Mouse (Mus musculus): ENCODE measurements around the gene Mybph. TPM values are rescaled to one million over a fixed set of nuclear protein-coding genes. Genes with fewer than 3 reads are reported as not detected.

The Mybph gene
- polyA plus RNA-seq, 1 experiment from 2014 or later, result 1.4 TPM

DNA sequence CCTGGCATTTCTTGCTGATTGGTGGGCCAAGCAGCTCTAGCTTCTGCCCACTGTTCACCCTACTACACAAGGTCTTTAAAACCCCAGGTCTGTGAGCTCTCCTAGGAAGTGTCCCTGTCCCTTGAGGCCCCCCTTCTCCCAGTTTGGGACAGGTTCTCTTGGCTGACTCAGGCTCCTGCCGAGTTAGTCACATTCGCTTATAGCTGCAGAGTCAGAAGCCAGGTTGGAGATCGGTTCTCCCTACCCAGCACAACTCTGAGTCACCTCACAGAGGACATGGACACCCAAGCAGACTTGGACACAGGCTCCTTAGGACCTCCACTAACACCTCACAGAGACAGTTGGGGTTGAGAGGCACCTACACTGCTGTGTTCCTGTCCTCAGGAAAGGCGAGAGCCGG, 2.1 kb upstream of the Mybph start:
- no peak overlapping the region for H3K4me3 ChIP-seq
- H3K9me3 ChIP-seq, result no peaks in the 10 kb centered on the region
- DNase-seq (ENCODE audit: low spot score), result no peak
- H3K27me3 ChIP-seq (replicated peaks; ENCODE audit: low read depth, poor library complexity, severe bottlenecking), result peaks cover 20% of the 10 kb centered on the region
- 85% methylated on average over 5 of the region's 5 CpGs for WGBS
- no peaks in the 10 kb centered on the region for H3K36me3 ChIP-seq (replicated peaks)
- H3K27ac ChIP-seq (replicated peaks), result no peak overlapping the region
- H3K4me1 ChIP-seq, result peaks cover 58% of the 10 kb centered on the region

DNA sequence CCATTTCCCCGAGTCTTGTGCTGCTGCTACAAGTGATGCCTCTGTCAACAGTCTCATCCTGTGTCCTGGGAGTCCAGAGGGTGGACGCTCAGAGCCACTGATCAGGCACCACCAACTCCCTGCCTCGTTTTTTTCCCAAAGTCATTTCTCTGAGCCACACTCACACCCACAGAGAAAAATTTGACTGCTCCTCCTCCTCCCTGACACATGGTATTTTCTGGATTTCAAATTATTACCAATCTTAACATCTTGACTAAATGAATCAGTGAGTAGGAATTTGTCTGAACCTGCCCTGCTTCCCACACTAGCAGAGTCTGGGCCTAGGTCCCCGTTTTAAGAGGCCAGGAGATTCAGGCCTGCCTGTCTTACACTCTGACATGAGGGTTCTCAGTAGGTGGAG, 1.2 kb upstream of the Mybph start:
- H3K36me3 ChIP-seq (replicated peaks), result no peaks in the 10 kb centered on the region
- H3K4me1 ChIP-seq, result peaks cover 65% of the 10 kb centered on the region
- no peak overlapping the region for H3K27ac ChIP-seq (replicated peaks)
- H3K4me3 ChIP-seq, result no peak overlapping the region
- H3K27me3 ChIP-seq (replicated peaks; ENCODE audit: low read depth, poor library complexity, severe bottlenecking), result peaks cover 20% of the 10 kb centered on the region
- 43% methylated on average over 4 of the region's 4 CpGs for WGBS
- DNase-seq (ENCODE audit: low spot score), result no peak
- no peaks in the 10 kb centered on the region for H3K9me3 ChIP-seq

DNA sequence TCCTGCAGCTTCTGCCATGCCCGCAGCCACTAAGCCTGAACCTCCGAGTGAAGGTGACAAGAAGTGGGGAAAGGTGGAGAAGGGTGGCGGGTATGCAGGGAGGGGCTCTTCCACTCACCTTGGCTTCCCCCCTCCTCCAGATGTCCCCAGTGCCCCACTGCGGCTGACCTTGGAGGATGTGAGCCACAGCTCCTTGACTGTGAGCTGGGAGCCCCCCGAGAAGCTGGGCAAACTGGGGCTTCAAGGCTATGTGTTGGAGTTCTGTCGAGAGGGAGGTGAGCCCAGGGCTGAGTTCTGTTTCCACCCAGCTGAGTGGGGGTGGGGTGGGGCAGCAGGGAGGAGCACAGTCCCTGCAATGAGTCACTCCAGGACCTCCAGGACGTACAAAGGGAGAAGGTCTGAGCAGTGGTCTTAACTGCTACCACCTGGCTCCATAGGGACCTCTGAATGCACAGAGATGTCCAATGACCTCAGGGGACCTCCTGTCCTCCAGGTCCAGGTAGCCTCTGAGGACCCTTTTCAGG, 488 bp downstream of the Mybph start:
- 45% methylated on average over 7 of the region's 7 CpGs for WGBS
- Histone ChIP-seq H3K27me3 (replicated peaks; ENCODE audit: low read depth, poor library complexity, severe bottlenecking) (peaks cover 10% of the 10 kb centered on the region), H3K27ac (replicated peaks) (peak overlapping the region; percentile 70), H3K4me1 (peaks cover 69% of the 10 kb centered on the region), H3K9me3 (no peaks in the 10 kb centered on the region), H3K36me3 (replicated peaks) (no peaks in the 10 kb centered on the region), H3K4me3 (0 out of 2 replicates have a peak overlapping the region, but pooled peaks have one; percentile 6)
- no peak for DNase-seq (ENCODE audit: low spot score)

DNA sequence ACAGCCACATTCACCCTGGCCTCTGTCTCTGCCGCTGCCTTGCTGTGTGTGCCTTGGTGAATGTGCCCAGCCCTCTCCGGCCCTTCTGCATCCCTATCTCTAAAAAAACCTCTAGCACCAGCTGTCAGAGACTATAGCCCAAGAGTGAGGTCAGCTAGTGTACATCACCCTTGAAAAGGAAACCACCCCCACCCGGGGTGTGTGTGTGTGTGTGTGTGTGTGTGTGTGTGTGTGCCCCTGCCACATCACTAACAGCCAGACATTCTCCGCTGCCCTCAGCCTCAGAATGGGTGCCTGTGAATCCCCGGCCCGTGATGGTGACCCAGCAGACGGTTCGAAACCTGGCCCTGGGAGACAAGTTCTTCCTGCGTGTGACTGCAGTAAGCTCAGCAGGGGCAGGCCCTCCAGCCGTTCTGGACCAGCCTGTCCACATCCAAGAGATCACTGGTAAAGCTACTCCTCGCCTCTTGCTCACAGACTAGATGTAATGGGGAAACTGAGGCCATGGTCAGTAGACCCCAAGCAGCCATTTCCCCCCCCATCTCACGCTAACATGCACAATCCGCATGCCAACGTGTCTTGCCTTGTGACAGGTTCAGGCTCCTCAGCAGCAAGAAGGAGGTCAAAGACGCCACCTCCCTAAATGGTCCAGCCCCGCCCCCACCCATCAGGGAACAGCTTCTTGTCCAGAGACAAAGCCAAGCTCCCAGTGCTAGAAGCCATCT, 1.2 kb downstream of the Mybph start:
- no peaks in the 10 kb centered on the region for H3K9me3 ChIP-seq
- 74% methylated on average over 16 of the region's 16 CpGs for WGBS
- no peaks in the 10 kb centered on the region for H3K36me3 ChIP-seq (replicated peaks)
- H3K27me3 ChIP-seq (replicated peaks; ENCODE audit: low read depth, poor library complexity, severe bottlenecking), result peaks cover 3% of the 10 kb centered on the region
- H3K4me3 ChIP-seq, result no peak overlapping the region
- H3K4me1 ChIP-seq, result peaks cover 62% of the 10 kb centered on the region
- DNase-seq (ENCODE audit: low spot score), result no peak
- H3K27ac ChIP-seq (replicated peaks), result peak overlapping the region; percentile 70

DNA sequence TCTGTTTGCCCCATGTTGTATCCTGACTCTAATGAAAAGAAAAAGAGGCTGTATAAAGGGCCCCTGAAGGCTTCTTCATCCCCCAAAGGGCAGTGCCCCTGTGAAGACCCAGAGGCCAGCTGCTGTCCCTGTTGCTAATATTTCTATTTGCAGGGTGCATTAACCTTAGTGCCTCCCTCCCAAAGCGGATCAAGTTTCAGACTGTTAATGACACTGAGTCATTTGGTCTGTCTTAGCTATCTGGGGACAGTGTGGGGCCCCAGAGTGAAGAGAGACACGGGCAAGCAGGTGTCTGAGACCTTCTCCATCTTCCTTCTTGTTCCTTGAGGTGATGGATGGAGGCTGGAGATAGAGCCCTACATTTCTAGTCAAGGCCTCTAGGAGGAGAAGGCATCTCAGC, 1.9 kb downstream of the Mybph start:
- Histone ChIP-seq H3K27ac (replicated peaks) (0 out of 2 replicates have a peak overlapping the region, but pooled peaks have one; percentile 70), H3K36me3 (replicated peaks) (no peaks in the 10 kb centered on the region)

DNA sequence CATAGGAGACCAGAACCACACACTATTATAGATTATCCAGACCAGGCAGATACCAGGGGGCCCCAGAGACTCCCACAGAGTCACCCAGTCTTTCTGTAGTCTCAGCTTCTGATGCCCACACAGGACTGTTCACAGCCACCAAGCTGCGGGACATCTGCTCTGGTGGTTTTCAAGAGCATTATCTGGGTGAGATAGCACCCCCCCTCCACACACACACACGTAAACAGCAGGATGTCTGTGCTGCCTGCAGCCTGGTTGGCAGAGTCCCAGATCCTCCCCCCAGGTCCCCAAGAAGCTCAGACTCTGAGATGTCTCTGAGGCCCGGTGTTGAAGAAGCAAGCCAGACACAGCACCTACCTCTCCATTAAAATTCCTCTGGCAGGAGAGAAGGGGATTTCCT, 2.3 kb downstream of the Mybph start:
- Histone ChIP-seq H3K4me1 (peaks cover 62% of the 10 kb centered on the region), H3K27ac (replicated peaks) (peak overlapping the region; percentile 63)
- WGBS, result 60% methylated on average over 3 of the region's 3 CpGs

More for the DNA sequence above, 1.9 kb downstream of the Mybph start:
- DNase-seq (ENCODE audit: low spot score), result no peak
- peaks cover 62% of the 10 kb centered on the region for H3K4me1 ChIP-seq
- H3K9me3 ChIP-seq, result no peaks in the 10 kb centered on the region
- 48% methylated on average over 2 of the region's 2 CpGs for WGBS
- no peaks in the 10 kb centered on the region; the same call in 1 of the 2 replicates for H3K27me3 ChIP-seq (replicated peaks; ENCODE audit: low read depth, poor library complexity, severe bottlenecking)
- no peak overlapping the region for H3K4me3 ChIP-seq

DNA sequence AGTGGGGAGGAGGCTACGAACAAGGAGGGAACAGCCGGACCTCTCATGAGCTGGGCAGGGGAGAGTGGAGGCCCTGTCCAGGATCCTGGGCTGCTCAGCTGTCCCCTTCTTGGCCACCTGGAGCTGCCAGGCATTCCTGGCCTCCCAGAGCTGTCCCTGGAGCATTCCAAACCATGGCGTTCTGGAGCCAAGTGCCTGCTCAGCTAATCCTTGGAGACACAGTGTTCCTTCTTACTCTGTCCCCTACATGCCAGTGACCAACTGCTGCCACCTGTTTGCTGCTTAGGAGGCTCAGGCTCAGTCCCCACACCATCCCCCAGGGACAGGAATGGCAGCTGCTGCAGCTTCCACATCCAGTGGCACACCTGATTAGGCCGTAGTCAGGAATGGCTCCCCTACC, 2.7 kb downstream of the Mybph start:
- peaks cover 62% of the 10 kb centered on the region for H3K4me1 ChIP-seq
- no peaks in the 10 kb centered on the region for H3K36me3 ChIP-seq (replicated peaks)
- H3K4me3 ChIP-seq, result no peak overlapping the region
- WGBS, result 55% methylated on average over 4 of the region's 4 CpGs
- peak overlapping the region; percentile 63 for H3K27ac ChIP-seq (replicated peaks)
- no peaks in the 10 kb centered on the region; the same call in 1 of the 2 replicates for H3K27me3 ChIP-seq (replicated peaks; ENCODE audit: low read depth, poor library complexity, severe bottlenecking)
- no peaks in the 10 kb centered on the region for H3K9me3 ChIP-seq
- DNase-seq (ENCODE audit: low spot score), result no peak

More for the DNA sequence above, 2.3 kb downstream of the Mybph start:
- H3K9me3 ChIP-seq, result no peaks in the 10 kb centered on the region
- no peaks in the 10 kb centered on the region; the same call in 1 of the 2 replicates for H3K27me3 ChIP-seq (replicated peaks; ENCODE audit: low read depth, poor library complexity, severe bottlenecking)
- no peaks in the 10 kb centered on the region for H3K36me3 ChIP-seq (replicated peaks)
- DNase-seq (ENCODE audit: low spot score), result no peak
- no peak overlapping the region for H3K4me3 ChIP-seq

DNA sequence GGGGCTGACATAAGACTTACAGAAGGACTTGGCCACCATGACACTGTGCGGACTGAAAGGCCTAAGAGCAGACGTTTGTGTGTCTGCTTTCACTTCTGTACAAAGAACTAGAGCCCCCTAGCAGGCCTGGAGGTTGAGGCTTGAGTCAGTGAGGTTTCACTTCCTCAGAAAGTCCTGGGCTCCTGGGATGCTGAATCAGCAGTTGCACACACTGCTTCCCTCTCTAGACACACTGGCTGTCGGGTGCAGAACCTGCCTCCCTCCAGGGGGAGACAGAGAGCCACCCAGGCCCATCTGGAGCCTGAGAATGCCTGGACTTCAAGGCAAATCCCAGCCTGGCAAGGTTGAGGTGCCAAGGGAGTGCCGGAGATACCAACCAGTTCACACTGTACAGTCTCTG, 3.1 kb downstream of the Mybph start:
- WGBS, result 71% methylated on average over 4 of the region's 4 CpGs
- Histone ChIP-seq H3K27ac (replicated peaks) (peak overlapping the region; percentile 63), H3K4me1 (peaks cover 61% of the 10 kb centered on the region), H3K36me3 (replicated peaks) (no peaks in the 10 kb centered on the region), H3K27me3 (replicated peaks; ENCODE audit: low read depth, poor library complexity, severe bottlenecking) (no peaks in the 10 kb centered on the region; the same call in 1 of the 2 replicates), H3K4me3 (no peak overlapping the region), H3K9me3 (no peaks in the 10 kb centered on the region)
- no peak for DNase-seq (ENCODE audit: low spot score)

DNA sequence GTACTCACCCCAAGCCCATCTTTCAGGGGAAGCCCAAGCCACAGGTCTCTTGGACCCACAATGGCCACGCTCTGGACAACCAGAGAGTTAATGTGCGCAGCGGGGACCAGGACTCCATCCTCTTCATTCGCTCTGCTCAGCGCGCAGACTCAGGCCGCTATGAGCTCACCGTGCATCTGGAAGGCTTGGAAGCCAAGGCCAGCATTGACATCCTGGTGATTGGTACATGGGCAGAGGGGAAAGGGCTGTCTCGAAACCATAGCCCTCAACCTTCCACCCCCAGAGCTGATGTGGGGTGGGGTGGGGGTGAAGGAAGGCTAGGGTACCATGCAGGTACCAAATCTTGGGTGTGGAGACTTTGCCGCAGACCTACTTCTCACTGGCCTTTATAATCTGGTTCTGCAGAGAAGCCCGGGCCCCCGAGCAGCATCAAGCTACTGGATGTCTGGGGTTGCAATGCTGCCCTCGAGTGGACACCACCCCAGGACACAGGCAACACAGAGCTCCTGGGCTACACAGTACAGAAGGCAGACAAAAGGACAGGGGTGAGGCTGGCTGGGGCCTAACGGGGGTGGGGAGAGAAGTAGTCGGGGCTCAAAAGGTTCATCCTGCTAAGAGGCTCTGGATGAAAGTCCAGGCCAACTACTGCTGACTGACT, 4.2 kb downstream of the Mybph start:
- Histone ChIP-seq H3K36me3 (replicated peaks) (no peaks in the 10 kb centered on the region), H3K27me3 (replicated peaks; ENCODE audit: low read depth, poor library complexity, severe bottlenecking) (no peaks in the 10 kb centered on the region; the same call in 1 of the 2 replicates), H3K27ac (replicated peaks) (no peak overlapping the region), H3K4me1 (peaks cover 50% of the 10 kb centered on the region), H3K9me3 (no peaks in the 10 kb centered on the region), H3K4me3 (no peak overlapping the region)
- WGBS, result 81% methylated on average over 15 of the region's 15 CpGs
- DNase-seq (ENCODE audit: low spot score), result no peak

DNA sequence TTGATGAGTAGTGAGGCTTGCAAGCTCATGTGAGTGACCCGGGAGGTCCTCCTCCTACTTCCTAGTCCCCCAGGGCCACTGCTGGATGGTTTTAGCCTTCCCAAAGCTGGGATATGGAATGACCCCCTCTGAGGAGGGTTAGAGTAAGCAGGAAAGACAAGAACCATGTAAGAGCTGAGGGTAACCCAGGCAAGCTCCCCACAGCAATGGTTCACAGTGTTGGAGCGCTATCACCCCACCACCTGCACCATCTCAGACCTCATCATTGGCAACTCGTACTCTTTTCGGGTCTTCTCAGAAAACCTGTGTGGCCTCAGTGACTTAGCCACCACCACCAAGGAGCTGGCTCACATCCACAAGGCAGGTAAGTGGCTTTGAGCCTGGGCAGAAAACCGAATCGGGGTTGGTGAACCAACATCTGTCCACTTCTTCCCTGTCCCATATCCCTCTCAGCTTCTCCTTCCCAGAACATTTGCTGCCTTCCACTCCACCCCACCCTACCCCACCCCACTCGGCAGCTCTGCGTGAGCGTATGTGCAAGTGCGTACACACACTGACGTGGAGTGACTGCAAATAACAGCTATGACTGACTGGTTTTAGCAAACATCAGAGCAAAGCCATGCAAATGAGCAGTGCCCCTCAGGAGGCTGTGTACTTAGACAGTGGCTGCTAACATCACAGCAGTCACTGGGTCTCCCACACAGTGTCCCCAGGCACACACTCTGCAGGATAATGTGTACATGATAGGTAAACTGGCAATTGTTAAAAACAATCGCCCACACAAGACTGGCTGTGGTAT, 5.1 kb downstream of the Mybph start:
- 90% methylated on average over 12 of the region's 12 CpGs for WGBS
- Histone ChIP-seq H3K27ac (replicated peaks) (no peak overlapping the region; the same call in 1 of the 2 replicates), H3K4me3 (no peak overlapping the region), H3K27me3 (replicated peaks; ENCODE audit: low read depth, poor library complexity, severe bottlenecking) (no peaks in the 10 kb centered on the region; the same call in 1 of the 2 replicates), H3K4me1 (peaks cover 41% of the 10 kb centered on the region), H3K36me3 (replicated peaks) (no peaks in the 10 kb centered on the region), H3K9me3 (no peaks in the 10 kb centered on the region)
- DNase-seq (ENCODE audit: low spot score), result no peak

DNA sequence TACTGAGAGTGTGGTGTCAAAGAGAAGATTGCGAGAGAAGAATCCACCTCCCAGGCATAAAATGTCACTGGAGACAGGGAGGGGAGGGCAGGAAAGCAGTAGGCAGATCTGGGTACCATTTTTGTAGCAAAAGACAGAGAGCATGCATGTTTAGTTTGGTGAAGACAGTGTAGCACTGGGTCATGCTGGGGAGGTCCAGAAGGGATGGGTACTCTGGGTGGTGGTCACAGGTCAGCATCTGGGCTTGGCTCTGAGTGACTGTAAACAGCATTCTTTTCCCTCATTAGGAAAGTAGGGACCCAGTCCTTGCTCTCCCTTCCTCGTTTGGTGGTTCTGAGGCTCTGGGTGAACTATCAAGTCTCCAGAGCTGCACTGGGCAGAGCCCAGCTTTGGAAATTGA, 7.2 kb downstream of the Mybph start:
- no peak for DNase-seq (ENCODE audit: low spot score)
- WGBS, result 58% methylated on average over 2 of the region's 2 CpGs
- no peak overlapping the region for H3K4me3 ChIP-seq
- H3K27ac ChIP-seq (replicated peaks), result no peak overlapping the region
- H3K36me3 ChIP-seq (replicated peaks), result no peaks in the 10 kb centered on the region
- no peaks in the 10 kb centered on the region; the same call in 1 of the 2 replicates for H3K27me3 ChIP-seq (replicated peaks; ENCODE audit: low read depth, poor library complexity, severe bottlenecking)
- H3K4me1 ChIP-seq, result peaks cover 20% of the 10 kb centered on the region
- no peaks in the 10 kb centered on the region for H3K9me3 ChIP-seq

DNA sequence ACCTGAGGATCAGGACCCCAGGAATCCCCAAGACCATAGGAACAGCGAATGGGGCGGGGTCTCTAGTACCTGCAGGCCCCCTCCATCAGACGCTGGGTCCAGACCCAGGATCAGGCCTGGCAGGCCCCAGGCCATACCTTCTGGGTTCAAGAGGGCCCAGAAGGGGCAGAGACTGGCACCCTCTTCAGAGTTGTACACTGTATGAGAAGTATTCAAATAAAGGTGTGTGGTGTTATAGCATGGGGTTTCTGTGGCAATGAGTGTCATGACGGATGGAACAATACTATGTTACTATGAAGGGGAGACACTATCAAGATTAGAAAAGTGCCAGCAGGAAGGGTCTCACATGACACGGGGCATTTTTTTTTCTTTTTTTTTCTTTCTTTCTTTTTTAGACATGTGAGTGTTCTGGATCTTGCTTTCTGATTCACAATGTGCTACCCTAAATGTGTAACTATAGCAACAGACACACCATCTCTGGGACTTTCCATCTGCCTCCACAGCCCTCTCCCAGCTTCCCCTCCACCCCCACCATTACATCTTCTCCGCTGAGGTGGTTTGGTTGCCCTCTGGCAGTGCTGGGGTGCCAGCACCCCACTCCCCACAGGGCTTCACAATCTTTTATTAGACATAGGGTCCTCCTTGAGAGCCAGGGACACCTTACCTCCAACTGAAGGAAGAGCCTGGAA, 7.9 kb downstream of the Mybph start:
- Histone ChIP-seq H3K36me3 (replicated peaks) (no peaks in the 10 kb centered on the region), H3K27me3 (replicated peaks; ENCODE audit: low read depth, poor library complexity, severe bottlenecking) (no peaks in the 10 kb centered on the region), H3K27ac (replicated peaks) (no peak overlapping the region), H3K9me3 (no peaks in the 10 kb centered on the region), H3K4me3 (no peak overlapping the region), H3K4me1 (peaks cover 16% of the 10 kb centered on the region)
- no peak for DNase-seq (ENCODE audit: low spot score)
- 86% methylated on average over 6 of the region's 6 CpGs for WGBS
